Mouse (Mus musculus): ENCODE data around the gene Hspbp1. TPM values are rescaled to one million over a fixed set of nuclear protein-coding genes. Genes with fewer than 3 reads are reported as not detected.

The Hspbp1 gene
- polyA plus RNA-seq, 1 experiment from 2014 or later: 173 TPM

DNA sequence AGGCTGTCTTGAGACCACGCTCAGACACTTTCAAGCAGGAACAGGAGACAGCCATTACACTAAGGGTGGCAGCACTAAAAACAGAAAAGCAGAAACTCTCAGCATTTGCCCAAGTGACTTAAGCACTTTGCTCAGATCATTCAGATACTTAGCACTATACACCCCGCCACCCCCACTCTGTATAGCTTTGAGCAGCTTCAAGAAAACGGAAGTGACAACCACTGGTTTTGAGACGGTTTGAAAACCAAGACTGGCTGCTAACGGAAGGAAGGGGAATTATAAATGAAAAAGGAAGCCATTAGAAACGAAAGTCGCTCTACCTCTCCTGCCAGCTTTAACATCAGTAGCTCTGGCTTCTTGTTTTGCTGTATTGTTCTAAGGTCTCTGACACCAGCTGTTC, 31.1 kb downstream of the Hspbp1 start:
- H3K9ac ChIP-seq (replicated peaks): no peak overlapping the region
- 92% methylated on average over 7 of the region's 7 CpGs for WGBS
- no peaks in the 10 kb centered on the region for H3K27me3 ChIP-seq (replicated peaks)
- H3K4me2 ChIP-seq: no peak overlapping the region
- H3K36me3 ChIP-seq: peaks cover 8% of the 10 kb centered on the region; the same call in 1 of the 2 replicates
- no peaks in the 10 kb centered on the region for H3K9me3 ChIP-seq (replicated peaks)
- no peak overlapping the region for H3K4me3 ChIP-seq (replicated peaks)
- ATAC-seq (ENCODE audit: low FRiP score): no peak
- H3K4me1 ChIP-seq: peaks cover 51% of the 10 kb centered on the region
- no peak overlapping the region for H3K27ac ChIP-seq (replicated peaks)

DNA sequence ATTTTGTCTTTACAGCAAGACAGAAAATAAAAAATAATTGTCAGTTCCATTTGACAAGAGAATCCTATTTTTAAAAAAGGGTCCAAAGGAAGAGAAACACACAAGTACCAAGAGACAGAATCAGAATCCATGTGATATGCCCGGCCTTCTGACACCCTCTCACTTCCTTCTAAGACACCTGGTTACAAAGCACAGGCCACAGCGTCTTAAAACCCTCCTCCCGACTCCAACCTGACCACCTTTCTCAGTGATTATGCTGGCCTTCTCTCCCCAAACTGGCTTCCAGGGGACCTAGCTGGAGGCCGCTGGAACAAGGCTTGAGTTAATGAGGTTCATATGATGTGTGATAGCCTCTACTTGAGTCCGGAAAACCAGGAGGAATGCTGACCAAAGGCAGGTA, 31.5 kb downstream of the Hspbp1 start:
- Histone ChIP-seq H3K4me3 (replicated peaks) (no peak overlapping the region), H3K27ac (replicated peaks) (no peak overlapping the region), H3K27me3 (replicated peaks) (no peaks in the 10 kb centered on the region), H3K4me1 (peaks cover 51% of the 10 kb centered on the region), H3K36me3 (peaks cover 8% of the 10 kb centered on the region; the same call in 1 of the 2 replicates), H3K9ac (replicated peaks) (no peak overlapping the region), H3K4me2 (no peak overlapping the region), H3K9me3 (replicated peaks) (no peaks in the 10 kb centered on the region)
- no peak for ATAC-seq (ENCODE audit: low FRiP score)
- WGBS: 87% methylated on average over 5 of the region's 5 CpGs

DNA sequence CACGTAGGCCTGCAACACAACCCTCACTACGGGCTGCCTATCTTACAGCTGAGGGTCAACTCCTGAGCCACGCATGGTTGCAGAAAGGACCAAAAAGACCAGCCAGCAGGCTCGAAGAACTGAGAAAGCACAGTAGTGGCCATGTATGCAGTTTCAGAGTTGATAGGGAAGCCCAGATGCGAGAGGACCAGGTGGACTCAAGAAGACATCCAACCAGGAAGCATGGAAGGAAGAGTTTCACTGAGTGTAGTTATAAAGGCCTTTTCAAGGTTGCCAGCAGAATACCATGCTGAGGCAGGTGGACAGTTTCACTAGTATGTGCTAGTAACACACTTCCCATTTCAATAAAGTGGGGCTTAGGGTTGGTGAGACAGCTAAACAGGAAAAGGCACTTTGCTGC, 32.1 kb downstream of the Hspbp1 start:
- H3K4me1 ChIP-seq: peaks cover 46% of the 10 kb centered on the region
- H3K27ac ChIP-seq (replicated peaks): no peak overlapping the region
- H3K4me3 ChIP-seq (replicated peaks): no peak overlapping the region
- peaks cover 8% of the 10 kb centered on the region; the same call in 1 of the 2 replicates for H3K36me3 ChIP-seq
- no peak for ATAC-seq (ENCODE audit: low FRiP score)
- no peaks in the 10 kb centered on the region for H3K9me3 ChIP-seq (replicated peaks)
- no peak overlapping the region for H3K4me2 ChIP-seq
- WGBS: over 99% methylated on average over 5 of the region's 5 CpGs
- no peaks in the 10 kb centered on the region for H3K27me3 ChIP-seq (replicated peaks)
- H3K9ac ChIP-seq (replicated peaks): no peak overlapping the region

DNA sequence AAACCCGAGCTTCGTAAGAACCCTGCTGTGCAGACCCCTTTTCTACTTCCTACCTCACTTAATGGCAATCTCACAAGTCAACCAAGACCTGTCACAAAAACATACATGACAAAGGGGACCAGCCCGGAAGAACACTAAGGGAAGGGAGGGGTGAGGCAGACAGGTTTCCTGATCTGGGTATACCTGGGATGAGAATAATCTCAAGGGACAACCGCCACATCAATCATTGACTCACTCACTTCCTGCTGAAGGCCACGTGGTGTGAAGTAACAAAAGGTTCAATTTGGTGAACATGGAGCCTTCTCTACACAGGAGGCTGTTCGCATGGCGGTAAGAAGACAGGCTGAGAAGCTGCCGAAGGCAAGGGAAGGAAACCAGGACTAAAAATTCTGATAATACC, 33.3 kb downstream of the Hspbp1 start:
- Histone ChIP-seq H3K9me3 (replicated peaks) (no peaks in the 10 kb centered on the region), H3K27me3 (replicated peaks) (no peaks in the 10 kb centered on the region), H3K9ac (replicated peaks) (no peak overlapping the region), H3K4me2 (no peak overlapping the region), H3K36me3 (peaks cover 12% of the 10 kb centered on the region; the same call in 1 of the 2 replicates), H3K4me1 (peaks cover 35% of the 10 kb centered on the region), H3K4me3 (replicated peaks) (no peak overlapping the region), H3K27ac (replicated peaks) (no peak overlapping the region)
- WGBS: 75% methylated on average over 8 of the region's 8 CpGs
- ATAC-seq (ENCODE audit: low FRiP score): no peak

DNA sequence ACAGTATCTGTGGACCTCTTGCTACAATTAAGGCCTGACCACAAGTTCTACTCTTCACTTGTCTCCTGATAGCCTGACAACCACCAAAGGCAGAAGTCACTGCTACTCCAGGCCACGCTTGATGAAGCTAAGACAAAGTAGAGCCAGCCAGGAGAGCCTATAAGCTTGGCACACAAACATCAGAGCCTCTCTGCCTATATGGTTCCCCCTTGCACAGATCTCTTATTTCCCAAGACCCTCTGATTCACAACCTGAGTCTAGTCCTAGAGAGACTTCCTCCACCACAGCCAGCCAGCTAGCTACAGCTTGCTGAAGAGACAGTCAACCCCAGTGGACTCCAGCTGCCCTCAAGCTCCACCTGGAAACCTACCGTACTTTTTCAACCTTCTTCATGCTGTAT, 36.9 kb downstream of the Hspbp1 start:
- ATAC-seq (ENCODE audit: low FRiP score): no peak
- peaks cover 43% of the 10 kb centered on the region for H3K36me3 ChIP-seq

DNA sequence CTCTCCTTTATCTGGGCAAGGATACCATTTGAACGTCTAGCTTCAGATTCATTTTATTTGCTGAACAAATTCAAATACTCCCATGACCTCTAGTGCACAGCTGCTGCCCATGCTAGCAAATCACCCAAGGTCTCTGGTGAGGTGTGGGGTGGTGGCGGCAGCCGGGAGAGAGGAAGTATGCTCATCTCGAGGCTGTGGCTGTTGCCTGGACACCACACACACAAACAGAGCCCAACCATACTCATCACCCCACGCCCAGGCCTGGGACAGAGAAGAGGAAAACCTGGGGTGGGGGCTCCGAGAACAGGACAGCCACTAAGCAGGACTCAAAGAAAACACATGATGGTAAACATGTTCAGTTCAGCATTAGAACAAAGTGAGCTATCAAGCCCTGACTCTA, 37.6 kb downstream of the Hspbp1 start:
- peaks cover 8% of the 10 kb centered on the region for H3K4me1 ChIP-seq
- no peaks in the 10 kb centered on the region for H3K27me3 ChIP-seq (replicated peaks)
- 73% methylated on average over 6 of the region's 6 CpGs for WGBS
- H3K9ac ChIP-seq (replicated peaks): no peak overlapping the region
- peaks cover 43% of the 10 kb centered on the region for H3K36me3 ChIP-seq
- no peak for ATAC-seq (ENCODE audit: low FRiP score)
- H3K4me2 ChIP-seq: no peak overlapping the region
- H3K27ac ChIP-seq (replicated peaks): no peak overlapping the region
- no peak overlapping the region for H3K4me3 ChIP-seq (replicated peaks)
- H3K9me3 ChIP-seq (replicated peaks): no peaks in the 10 kb centered on the region

More for the DNA sequence above, 36.9 kb downstream of the Hspbp1 start:
- Histone ChIP-seq H3K4me1 (peaks cover 14% of the 10 kb centered on the region), H3K27ac (replicated peaks) (no peak overlapping the region), H3K4me2 (no peak overlapping the region), H3K9me3 (replicated peaks) (no peaks in the 10 kb centered on the region), H3K4me3 (replicated peaks) (no peak overlapping the region), H3K9ac (replicated peaks) (no peak overlapping the region), H3K27me3 (replicated peaks) (no peaks in the 10 kb centered on the region)
- WGBS: 84% methylated on average over 2 of the region's 2 CpGs

DNA sequence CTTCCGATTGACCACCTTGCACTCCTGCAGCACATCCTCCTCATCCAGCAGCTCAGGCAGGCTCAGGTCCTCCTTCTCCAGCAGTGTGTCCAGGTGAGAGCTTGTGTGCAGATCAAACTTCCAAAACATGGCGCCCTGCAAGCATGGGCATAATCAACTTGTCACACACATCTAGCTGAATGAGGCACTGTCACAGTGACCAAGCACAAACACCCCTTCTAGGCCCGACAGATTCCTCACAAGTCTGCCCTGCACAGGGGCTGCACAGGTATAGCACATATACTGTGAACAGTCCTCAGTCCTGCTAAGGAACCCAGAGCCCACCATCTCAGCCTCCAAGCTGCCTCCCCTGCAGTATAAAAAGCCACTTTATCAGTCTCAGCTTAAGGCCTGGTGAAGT, 38.1 kb downstream of the Hspbp1 start:
- Histone ChIP-seq H3K4me2 (no peak overlapping the region), H3K4me1 (peaks cover 7% of the 10 kb centered on the region; the same call in 1 of the 2 replicates), H3K9me3 (replicated peaks) (no peaks in the 10 kb centered on the region), H3K27ac (replicated peaks) (0 out of 2 replicates have a peak overlapping the region, but pooled peaks have one; percentile 5), H3K36me3 (peaks cover 48% of the 10 kb centered on the region), H3K27me3 (replicated peaks) (no peaks in the 10 kb centered on the region), H3K4me3 (replicated peaks) (no peak overlapping the region), H3K9ac (replicated peaks) (no peak overlapping the region)
- ATAC-seq (ENCODE audit: low FRiP score): no peak
- 96% methylated on average over 3 of the region's 3 CpGs for WGBS

DNA sequence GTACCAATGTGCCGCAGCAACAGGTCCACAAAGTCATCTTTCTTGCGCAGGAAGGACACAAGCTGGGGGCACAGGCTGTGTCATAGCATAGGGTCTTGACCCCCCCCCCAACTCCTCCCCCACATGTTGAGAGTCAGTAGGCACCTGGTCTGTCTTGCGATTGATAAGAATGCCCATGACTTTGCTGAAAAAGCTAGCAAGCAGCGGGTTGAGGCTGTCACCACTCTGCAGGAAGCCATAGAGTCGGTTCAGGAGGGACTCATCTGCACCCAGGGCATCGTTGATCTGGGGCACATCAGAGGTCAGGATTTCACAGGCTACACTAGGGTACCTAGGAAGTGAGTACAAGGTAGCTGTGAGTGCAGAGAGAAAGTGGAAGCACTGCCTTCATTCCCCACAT, 41.6 kb downstream of the Hspbp1 start:
- Histone ChIP-seq H3K27me3 (replicated peaks) (no peaks in the 10 kb centered on the region), H3K4me3 (replicated peaks) (no peak overlapping the region), H3K9me3 (replicated peaks) (no peaks in the 10 kb centered on the region), H3K36me3 (peaks cover 78% of the 10 kb centered on the region), H3K9ac (replicated peaks) (no peak overlapping the region), H3K4me1 (no peaks in the 10 kb centered on the region), H3K4me2 (no peak overlapping the region), H3K27ac (replicated peaks) (no peak overlapping the region)
- ATAC-seq (ENCODE audit: low FRiP score): no peak
- WGBS: 93% methylated on average over 6 of the region's 6 CpGs

DNA sequence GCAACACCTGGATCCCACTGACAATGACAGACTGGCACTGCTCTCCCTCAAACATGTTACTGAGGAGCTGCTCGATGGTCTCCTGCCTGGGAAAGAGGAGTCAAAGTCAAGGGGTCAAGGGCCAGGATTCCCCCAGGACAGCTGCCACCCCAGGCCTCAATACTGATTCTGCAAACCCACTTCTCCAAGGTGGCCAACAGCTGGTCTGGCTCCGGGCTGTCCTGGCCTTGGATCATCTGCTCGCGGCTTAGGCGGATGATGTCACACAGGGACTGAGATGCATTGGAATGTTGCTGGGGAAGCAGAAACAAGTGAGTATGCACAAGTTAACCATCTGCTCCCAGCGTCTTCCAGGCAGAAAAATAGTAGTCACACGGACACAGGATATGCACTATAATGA, 42.9 kb downstream of the Hspbp1 start:
- no peak overlapping the region for H3K27ac ChIP-seq (replicated peaks)
- no peak overlapping the region for H3K4me2 ChIP-seq
- H3K27me3 ChIP-seq (replicated peaks): no peaks in the 10 kb centered on the region
- no peaks in the 10 kb centered on the region for H3K4me1 ChIP-seq
- H3K4me3 ChIP-seq (replicated peaks): no peak overlapping the region
- no peaks in the 10 kb centered on the region for H3K9me3 ChIP-seq (replicated peaks)
- peaks cover 87% of the 10 kb centered on the region for H3K36me3 ChIP-seq
- ATAC-seq (ENCODE audit: low FRiP score): no peak
- no peak overlapping the region for H3K9ac ChIP-seq (replicated peaks)
- 88% methylated on average over 7 of the region's 7 CpGs for WGBS

DNA sequence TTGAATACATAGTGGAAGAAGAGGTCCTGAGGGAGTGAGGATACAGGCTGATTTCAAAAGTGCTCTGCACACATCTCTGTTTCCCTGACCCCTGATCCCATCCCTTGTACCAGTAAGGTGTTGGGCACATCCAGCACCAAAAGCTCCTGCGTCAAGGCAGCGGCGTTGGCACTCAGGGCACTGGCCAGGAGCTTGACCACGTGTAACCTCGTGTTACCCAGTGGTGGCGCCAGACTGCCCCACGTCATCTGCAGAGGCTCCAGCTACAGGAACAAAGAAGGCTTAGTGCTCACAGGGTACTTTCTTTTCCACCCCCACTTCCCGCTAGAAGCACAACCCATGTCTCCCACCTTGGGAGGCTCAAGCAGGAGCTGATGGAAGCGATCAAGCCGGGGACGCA, 43.7 kb downstream of the Hspbp1 start:
- H3K4me1 ChIP-seq: no peaks in the 10 kb centered on the region
- ATAC-seq (ENCODE audit: low FRiP score): no peak
- 85% methylated on average over 11 of the region's 11 CpGs for WGBS
- H3K9ac ChIP-seq (replicated peaks): no peak overlapping the region
- H3K4me3 ChIP-seq (replicated peaks): no peak overlapping the region
- no peaks in the 10 kb centered on the region for H3K27me3 ChIP-seq (replicated peaks)
- peaks cover 86% of the 10 kb centered on the region for H3K36me3 ChIP-seq
- no peak overlapping the region for H3K27ac ChIP-seq (replicated peaks)
- no peaks in the 10 kb centered on the region for H3K9me3 ChIP-seq (replicated peaks)
- H3K4me2 ChIP-seq: no peak overlapping the region

DNA sequence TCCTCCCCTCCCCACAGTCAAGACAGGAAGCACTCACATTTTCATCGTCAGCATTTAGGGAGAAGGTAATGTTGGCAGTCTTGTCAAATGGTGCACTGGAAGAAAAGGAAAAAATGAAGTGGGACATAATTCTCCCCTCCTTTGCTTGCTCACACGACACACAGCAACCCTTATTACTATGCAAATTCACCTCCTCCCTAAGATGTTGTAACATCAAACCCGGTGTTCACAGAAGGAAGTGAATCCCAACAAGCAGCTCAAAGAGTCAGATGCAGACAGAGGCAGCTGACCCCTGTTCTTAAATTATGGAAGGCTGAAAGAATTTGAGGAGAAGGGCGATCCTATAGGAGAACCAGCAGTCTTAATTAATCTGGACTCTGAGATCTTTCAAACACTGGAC, 48.7 kb downstream of the Hspbp1 start:
- no peak for ATAC-seq (ENCODE audit: low FRiP score)
- Histone ChIP-seq H3K4me1 (no peaks in the 10 kb centered on the region), H3K9me3 (replicated peaks) (no peaks in the 10 kb centered on the region), H3K4me2 (no peak overlapping the region), H3K4me3 (replicated peaks) (no peak overlapping the region), H3K9ac (replicated peaks) (no peak overlapping the region), H3K27me3 (replicated peaks) (no peaks in the 10 kb centered on the region), H3K27ac (replicated peaks) (no peak overlapping the region), H3K36me3 (peaks cover 79% of the 10 kb centered on the region)
- 85% methylated on average over 4 of the region's 4 CpGs for WGBS

DNA sequence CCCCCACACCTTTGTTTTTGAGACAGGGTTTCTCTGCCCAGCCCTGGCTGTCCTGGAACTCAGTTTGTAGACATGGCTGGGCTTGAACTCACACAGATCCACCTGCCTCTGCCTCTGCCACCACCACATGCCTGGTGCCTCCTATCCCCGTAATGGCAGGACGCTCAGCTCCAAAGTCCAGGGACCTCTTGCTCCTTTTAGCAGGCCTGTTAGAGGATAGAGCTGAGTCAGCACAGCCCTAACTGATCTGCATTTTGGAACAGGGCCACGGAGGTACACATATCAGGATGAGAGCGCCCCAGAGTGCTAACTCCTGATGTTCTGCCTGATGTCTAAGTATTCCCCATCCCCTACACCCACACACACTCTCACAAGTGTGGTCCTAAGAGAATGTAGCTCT, 53.8 kb downstream of the Hspbp1 start, which contains the start of gene Tmem86b:
TSS of gene Tmem86b (minus strand) at position 392 of the 400 bp plus-strand sequence.
- 94% methylated on average over 4 of the region's 4 CpGs for WGBS
- Histone ChIP-seq H3K27ac (replicated peaks) (no peak within 1 kb of the TSS), H3K4me2 (no peak within 1 kb of the TSS), H3K4me1 (no peaks in the 10 kb centered on the region), H3K36me3 (peaks cover 67% of the 10 kb centered on the region), H3K9me3 (replicated peaks) (no peaks in the 10 kb centered on the region), H3K9ac (replicated peaks) (no peak within 1 kb of the TSS), H3K27me3 (replicated peaks) (no peaks in the 10 kb centered on the region), H3K4me3 (replicated peaks) (no peak within 1 kb of the TSS)
- ATAC-seq (ENCODE audit: low FRiP score): no peak

DNA sequence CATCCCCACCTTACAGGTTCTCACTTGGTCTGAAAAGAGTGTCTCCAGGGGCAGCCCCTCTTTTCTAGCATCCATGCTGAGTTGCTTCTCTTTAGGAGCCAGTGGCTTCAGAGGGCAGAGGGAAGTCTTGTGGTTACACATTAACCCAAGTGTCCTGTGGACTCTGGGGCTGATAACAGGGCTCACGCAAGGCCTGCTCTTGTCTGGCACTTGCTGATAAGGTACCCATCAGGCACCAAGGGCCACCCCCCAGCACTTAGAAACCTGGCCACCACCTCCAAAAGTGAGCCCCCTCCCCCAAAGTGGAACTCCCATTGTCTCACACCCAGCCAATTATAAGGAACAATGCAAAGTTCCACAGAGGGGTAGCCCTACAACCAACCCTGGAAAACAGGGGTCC, 54.7 kb downstream of the Hspbp1 start:
- Histone ChIP-seq H3K4me2 (no peak overlapping the region), H3K27ac (replicated peaks) (no peak overlapping the region), H3K9ac (replicated peaks) (no peak overlapping the region), H3K4me1 (no peaks in the 10 kb centered on the region), H3K27me3 (replicated peaks) (no peaks in the 10 kb centered on the region), H3K9me3 (replicated peaks) (no peaks in the 10 kb centered on the region), H3K36me3 (peaks cover 61% of the 10 kb centered on the region), H3K4me3 (replicated peaks) (no peak overlapping the region)
- WGBS: 65% methylated on average over 1 of the region's 1 CpGs
- no peak for ATAC-seq (ENCODE audit: low FRiP score)

All from neural tube, embryonic 15.5 days (tissue).